Mouse (Mus musculus) neural tube, embryonic 14.5 days (tissue): ENCODE data around the gene Tubgcp5. TPM values are rescaled to one million over a fixed set of nuclear protein-coding genes. Genes with fewer than 3 reads are reported as not detected.
A peak's percentile ranks its signal among the peaks of the same experiment; 100 is the strongest.

Experiments used
- ATAC-seq: fragments of 200-750 bp; cut with Nextera tagmentation; 2 replicates; pipeline ENCODE4 v1.8.0; 2017; ENCODE audit warnings: low read depth, mild to moderate bottlenecking, moderate TSS enrichment, moderate library complexity
- H3K27ac ChIP-seq: fragments of 300-500 bp; sonication (generic); 2 replicates; pipeline ENCODE4 v1.5.1; 2014; ENCODE audit warnings: low read depth, mild to moderate bottlenecking, control low read depth, low read length, moderate library complexity, mixed read lengths
- H3K27me3 ChIP-seq: fragments of 300-500 bp; sonication (generic); 2 replicates; pipeline ENCODE4 v1.6.1; 2014; ENCODE audit warnings: low read length; ENCODE audit not compliant: control insufficient read depth, insufficient read depth
- H3K36me3 ChIP-seq: fragments of 300-500 bp; sonication (generic); 2 replicates; pipeline ENCODE4 v1.6.1; 2014; ENCODE audit warnings: low read length, mixed read lengths; ENCODE audit not compliant: control insufficient read depth, insufficient read depth
- H3K4me1 ChIP-seq: fragments of 300-500 bp; sonication (generic); 2 replicates; pipeline ENCODE4 v1.6.1; 2014; ENCODE audit warnings: low read length; ENCODE audit not compliant: control insufficient read depth, insufficient read depth
- H3K4me2 ChIP-seq: fragments of 300-500 bp; sonication (generic); 2 replicates; pipeline ENCODE4 v1.6.1; 2014; ENCODE audit warnings: mild to moderate bottlenecking, low read depth, low read length, control low read depth
- H3K4me3 ChIP-seq: fragments of 300-500 bp; sonication (generic); 2 replicates; pipeline ENCODE4 v1.5.1; 2014; ENCODE audit warnings: low read depth, low read length, control low read depth, mixed read lengths
- H3K9ac ChIP-seq: fragments of 300-500 bp; sonication (generic); replicated peaks from 2 replicates; pipeline ENCODE4 v1.6.1; 2014; ENCODE audit warnings: low read depth, mild to moderate bottlenecking, control low read depth, low read length, mixed read lengths
- H3K9me3 ChIP-seq: fragments of 300-500 bp; sonication (generic); 2 replicates; pipeline ENCODE4 v1.6.1; 2016; ENCODE audit warnings: low read length; ENCODE audit not compliant: control insufficient read depth
- WGBS: fragments of 180-500 bp; shearing (Covaris S2); extraction: QIAGEN DNeasy Blood & Tissue Kit; methylation state at CpG from one replicate; pipeline ENCODE4 v1.1.7; 2014; 5-methylcytosine and 5-hydroxymethylcytosine counted together
- polyA plus RNA-seq: library from polyadenylated mRNA; unstranded; fragments of >200 nt; fragmentation: Nextera tagmentation; extraction: Ambion mirVana; gene quantifications from 2 replicates; pipeline ENCODE4 v1.2.1, GENCODE M21; 2014

Gene Tubgcp5
- polyA plus RNA-seq, 1 experiment from 2014 or later, result 38.1 TPM

- H3K9me3 ChIP-seq, result no peaks in the 10 kb centered on the region
- H3K27ac ChIP-seq, result peak overlapping the region; percentile 92
- peaks cover 14% of the 10 kb centered on the region; the same call in 1 of the 2 replicates for H3K4me1 ChIP-seq
- peak overlapping the region; percentile 90 for H3K4me3 ChIP-seq
- H3K9ac ChIP-seq, result peak overlapping the region; percentile 91
- peak overlapping the region; percentile 78 for H3K4me2 ChIP-seq
- H3K36me3 ChIP-seq, result no peaks in the 10 kb centered on the region
- no peaks in the 10 kb centered on the region for H3K27me3 ChIP-seq
- peak; percentile 80 for ATAC-seq
- WGBS, result 0% methylated on average over 40 of the region's 40 CpGs
Measured at GRCm38 (mm10) chr7:55842504-55843152, 48.7 kb downstream of the Tubgcp5 start.

GRCm38 (mm10) chr7:55846606-55847312, 52.8 kb downstream of the Tubgcp5 start:
- Histone ChIP-seq H3K36me3 (no peaks in the 10 kb centered on the region), H3K27ac (no peak overlapping the region), H3K4me3 (no peak overlapping the region), H3K27me3 (no peaks in the 10 kb centered on the region), H3K4me1 (peaks cover 8% of the 10 kb centered on the region; the same call in 1 of the 2 replicates), H3K9ac (no peak overlapping the region), H3K4me2 (no peak overlapping the region), H3K9me3 (no peaks in the 10 kb centered on the region)
- 67% methylated on average over 9 of the region's 9 CpGs for WGBS
- ATAC-seq, result no peak

GRCm38 (mm10) chr7:55849948-55850571, 56.1 kb downstream of the Tubgcp5 start:
- no peak overlapping the region for H3K27ac ChIP-seq
- H3K4me1 ChIP-seq, result no peaks in the 10 kb centered on the region
- H3K9ac ChIP-seq, result no peak overlapping the region
- WGBS, result 37% methylated on average over 14 of the region's 14 CpGs
- H3K36me3 ChIP-seq, result no peaks in the 10 kb centered on the region
- H3K9me3 ChIP-seq, result no peaks in the 10 kb centered on the region
- H3K4me2 ChIP-seq, result no peak overlapping the region
- H3K4me3 ChIP-seq, result no peak overlapping the region
- peak; percentile 72; the same call in 1 of the 2 replicates for ATAC-seq
- H3K27me3 ChIP-seq, result no peaks in the 10 kb centered on the region

- no peak overlapping the region for H3K9ac ChIP-seq
- ATAC-seq, result no peak
Measured at GRCm38 (mm10) chr7:55852787-55853186, 58.8 kb downstream of the Tubgcp5 start.

GRCm38 (mm10) chr7:55855597-55855996, 61.6 kb downstream of the Tubgcp5 start:
- Histone ChIP-seq H3K27me3 (no peaks in the 10 kb centered on the region), H3K4me1 (no peaks in the 10 kb centered on the region), H3K4me3 (no peak overlapping the region), H3K9me3 (no peaks in the 10 kb centered on the region), H3K9ac (no peak overlapping the region), H3K27ac (no peak overlapping the region), H3K36me3 (no peaks in the 10 kb centered on the region), H3K4me2 (no peak overlapping the region)
- ATAC-seq, result no peak
- WGBS, result 81% methylated on average over 3 of the region's 3 CpGs

More at GRCm38 (mm10) chr7:55852787-55853186, 58.8 kb downstream of the Tubgcp5 start:
- Histone ChIP-seq H3K4me3 (no peak overlapping the region), H3K4me1 (no peaks in the 10 kb centered on the region), H3K4me2 (no peak overlapping the region), H3K27me3 (no peaks in the 10 kb centered on the region), H3K36me3 (no peaks in the 10 kb centered on the region), H3K27ac (no peak overlapping the region), H3K9me3 (no peaks in the 10 kb centered on the region)
- WGBS, result 87% methylated on average over 3 of the region's 3 CpGs

- ATAC-seq, result no peak
- H3K9me3 ChIP-seq, result no peaks in the 10 kb centered on the region
- WGBS, result 98% methylated on average over 4 of the region's 4 CpGs
- H3K36me3 ChIP-seq, result no peaks in the 10 kb centered on the region
- H3K27ac ChIP-seq, result no peak overlapping the region
- H3K27me3 ChIP-seq, result no peaks in the 10 kb centered on the region
- no peak overlapping the region for H3K4me2 ChIP-seq
- H3K9ac ChIP-seq, result no peak overlapping the region
- no peaks in the 10 kb centered on the region for H3K4me1 ChIP-seq
- H3K4me3 ChIP-seq, result no peak overlapping the region
Measured at GRCm38 (mm10) chr7:55856741-55857140, 62.8 kb downstream of the Tubgcp5 start.

- H3K9me3 ChIP-seq, result no peaks in the 10 kb centered on the region
- no peak overlapping the region for H3K27ac ChIP-seq
- no peaks in the 10 kb centered on the region for H3K27me3 ChIP-seq
- no peak for ATAC-seq
- H3K4me1 ChIP-seq, result no peaks in the 10 kb centered on the region
- no peak overlapping the region for H3K9ac ChIP-seq
- no peak overlapping the region for H3K4me2 ChIP-seq
- H3K36me3 ChIP-seq, result no peaks in the 10 kb centered on the region
- no peak overlapping the region for H3K4me3 ChIP-seq
- WGBS, result 65% methylated on average over 2 of the region's 2 CpGs
Measured at GRCm38 (mm10) chr7:55857729-55858128, 63.8 kb downstream of the Tubgcp5 start.

GRCm38 (mm10) chr7:55858836-55859517, 65.0 kb downstream of the Tubgcp5 start:
- H3K4me2 ChIP-seq, result no peak overlapping the region
- H3K4me3 ChIP-seq, result no peak overlapping the region
- no peaks in the 10 kb centered on the region for H3K27me3 ChIP-seq
- H3K9me3 ChIP-seq, result no peaks in the 10 kb centered on the region
- 90% methylated on average over 3 of the region's 3 CpGs for WGBS
- H3K4me1 ChIP-seq, result no peaks in the 10 kb centered on the region
- no peak overlapping the region for H3K27ac ChIP-seq
- H3K9ac ChIP-seq, result no peak overlapping the region
- ATAC-seq, result no peak
- H3K36me3 ChIP-seq, result no peaks in the 10 kb centered on the region
